Mouse (Mus musculus): ENCODE results near the gene Ecel1.

DNA sequence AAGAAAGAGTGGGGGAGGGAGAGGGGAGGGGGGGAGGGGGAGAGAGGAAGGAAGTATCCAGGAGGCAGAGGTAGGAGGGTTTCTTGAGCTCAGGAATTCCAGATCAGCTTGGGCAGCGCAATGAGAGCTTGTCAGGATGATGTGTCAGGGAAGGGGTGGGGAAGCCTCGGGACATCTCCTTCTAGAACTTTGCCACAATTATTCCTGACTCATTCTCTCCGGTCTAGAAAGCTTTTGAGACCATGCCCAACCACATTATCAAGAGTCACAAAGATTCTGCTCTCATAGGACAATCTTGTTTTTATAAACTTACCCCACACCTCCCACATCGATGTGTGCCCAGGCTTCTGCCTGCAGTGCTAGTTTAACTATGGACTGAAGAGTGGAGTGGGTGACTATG lies 24.5 kb downstream of the Ecel1 start:
- TF ChIP-seq CTCF (IDR thresholded peaks at IDR 0.05; ENCODE audit: low read depth, low read length) (no peak), POLR2A (IDR thresholded peaks at IDR 0.05; ENCODE audit: extremely low read depth, insufficient read depth, low read length) (no peak)

Data from liver, adult 2 months (tissue).